Mouse (Mus musculus): ENCODE measurements around the gene Rrm1. TPM values are rescaled to one million over a fixed set of nuclear protein-coding genes. Genes with fewer than 3 reads are reported as not detected.
"Not testable (repeated sequence)": the region's sequence is repeated elsewhere in the genome, so short reads cannot be mapped to it uniquely, and the experiment has no call there.

The Rrm1 gene
- total RNA-seq, 4 experiments from 2014 or later: 8.8 to 13.1 (median 10.9) TPM

DNA sequence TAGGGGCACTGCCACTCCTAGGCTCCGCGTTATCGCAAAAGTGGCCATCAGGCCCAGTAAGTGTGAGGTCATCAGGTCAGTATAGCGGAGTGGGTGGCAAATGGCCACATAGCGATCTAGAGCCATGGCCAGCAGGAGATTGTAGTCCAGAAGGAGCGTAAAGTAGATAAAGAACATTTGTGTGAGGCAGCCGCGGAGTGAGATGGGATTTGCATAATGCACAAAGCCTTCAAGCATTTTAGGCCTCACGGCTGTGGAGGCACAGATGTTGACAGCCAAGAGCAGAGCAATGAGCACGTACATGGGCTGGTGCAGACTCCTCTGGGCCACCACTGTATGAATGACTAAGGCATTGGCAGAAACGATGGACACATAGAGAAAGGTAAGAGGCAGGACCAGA lies 35.9 kb downstream of the Rrm1 start:
- no peak for DNase-seq (ENCODE audit: low spot score)

- DNase-seq (ENCODE audit: low spot score): no peak
These were observed 36.9 kb downstream of the Rrm1 start for GRCm38 (mm10) chr7:102478425-102478824.

GRCm38 (mm10) chr7:102478926-102479325 lies 37.4 kb downstream of the Rrm1 start:
- no peak for DNase-seq (ENCODE audit: low spot score)

GRCm38 (mm10) chr7:102479368-102480078 lies 38.0 kb downstream of the Rrm1 start:
- DNase-seq (ENCODE audit: low spot score): no peak

DNA sequence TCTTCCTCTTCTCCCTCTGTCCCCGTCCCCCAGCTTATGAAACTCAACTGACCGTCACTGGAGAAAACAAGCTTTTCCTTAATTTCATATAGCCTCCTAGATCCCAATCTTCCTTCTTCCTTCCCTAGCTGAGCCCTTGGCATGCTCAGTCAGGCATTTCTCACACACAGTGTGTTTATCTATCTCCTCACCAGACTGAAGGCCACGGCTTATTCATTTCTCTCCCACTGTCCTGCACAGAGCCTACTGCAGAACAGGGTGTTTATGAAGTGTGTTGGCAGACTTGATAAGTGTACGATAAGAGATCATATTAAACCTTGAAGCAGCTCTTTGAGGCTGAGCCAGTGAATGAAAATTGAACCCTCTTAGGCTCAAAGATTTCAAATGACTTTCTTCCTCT lies 39.3 kb downstream of the Rrm1 start:
- DNase-seq (ENCODE audit: low spot score): no peak

DNA sequence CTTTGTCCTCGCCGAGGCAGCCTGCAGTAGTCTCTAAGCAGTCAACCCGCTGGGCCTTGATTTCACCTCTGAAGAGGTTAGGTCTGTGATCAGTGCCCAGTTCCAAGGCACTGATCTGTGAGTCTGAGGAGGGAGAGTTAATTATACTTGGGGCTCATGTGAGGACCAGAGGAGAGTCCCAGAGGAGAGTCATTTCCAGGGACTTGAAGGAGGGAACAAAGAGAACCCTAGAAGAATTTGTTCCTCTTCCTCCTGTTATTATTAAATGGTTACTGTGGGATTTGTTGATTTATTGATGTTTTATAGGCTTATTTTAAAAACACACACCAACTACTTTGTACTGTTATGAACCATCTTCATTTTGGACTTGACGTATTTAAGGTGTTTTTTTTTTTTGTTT lies 40.1 kb downstream of the Rrm1 start, which contains the start of gene Olfr543:
Gene Olfr543, minus strand, starts transcription at position 101 of the 400 bp plus-strand sequence.
- no peak for DNase-seq (ENCODE audit: low spot score)

DNA sequence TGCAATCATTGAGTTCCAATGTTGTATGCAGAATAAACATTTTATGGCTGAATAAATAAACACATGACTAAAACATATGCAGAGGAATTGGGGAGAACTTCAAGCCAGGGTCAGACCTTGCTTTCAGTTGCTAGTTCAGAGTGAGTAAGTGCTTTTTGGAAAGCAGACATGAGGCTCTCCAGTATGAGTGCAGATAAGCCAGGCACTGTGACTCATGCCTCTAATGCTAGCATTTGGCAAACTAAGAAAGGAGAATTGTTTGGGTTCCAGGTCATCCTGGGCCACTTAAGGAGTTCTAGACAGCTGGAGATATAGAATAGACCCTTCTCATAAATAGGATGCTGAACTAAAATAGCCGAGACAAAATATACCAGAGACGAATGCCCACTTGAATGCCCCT lies 42.2 kb downstream of the Rrm1 start:
- DNase-seq (ENCODE audit: low spot score): peak; percentile 13

DNA sequence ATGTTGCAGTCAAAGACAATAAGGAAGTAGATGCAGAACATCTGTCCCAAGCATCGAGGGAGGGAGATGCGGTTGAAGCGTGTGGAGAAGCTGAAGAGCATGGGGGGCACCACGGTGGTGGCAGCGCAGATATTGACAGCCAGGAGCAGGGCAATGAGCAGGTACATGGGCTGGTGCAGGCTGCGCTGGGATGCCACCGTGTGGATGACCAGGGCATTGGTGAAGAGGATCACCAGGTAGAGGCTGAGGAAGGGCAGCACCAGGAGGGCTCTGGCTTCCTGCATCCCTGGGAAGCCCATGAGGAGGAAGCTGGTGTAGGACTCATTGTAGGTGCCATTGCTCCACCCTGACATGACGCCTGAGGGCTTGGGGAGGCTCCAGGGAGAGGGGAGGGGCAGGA lies 43.3 kb downstream of the Rrm1 start:
- DNase-seq (ENCODE audit: low spot score): not testable (repeated sequence)

- DNase-seq (ENCODE audit: low spot score): no peak
These were observed 44.6 kb downstream of the Rrm1 start for GRCm38 (mm10) chr7:102486105-102486504.

GRCm38 (mm10) chr7:102488161-102488560 lies 46.7 kb downstream of the Rrm1 start, which contains the start of gene Olfr544:
Olfr544 (minus strand) TSS chr7:102488313.
- DNase-seq (ENCODE audit: low spot score): no peak

- DNase-seq (ENCODE audit: low spot score): not testable (repeated sequence)
These were observed 52.9 kb downstream of the Rrm1 start for GRCm38 (mm10) chr7:102494416-102494815.

GRCm38 (mm10) chr7:102499473-102499872 lies 58.0 kb downstream of the Rrm1 start, which contains the start of gene Olfr545:
Olfr545 (minus strand) TSS chr7:102499573.
- DNase-seq (ENCODE audit: low spot score): no peak

DNA sequence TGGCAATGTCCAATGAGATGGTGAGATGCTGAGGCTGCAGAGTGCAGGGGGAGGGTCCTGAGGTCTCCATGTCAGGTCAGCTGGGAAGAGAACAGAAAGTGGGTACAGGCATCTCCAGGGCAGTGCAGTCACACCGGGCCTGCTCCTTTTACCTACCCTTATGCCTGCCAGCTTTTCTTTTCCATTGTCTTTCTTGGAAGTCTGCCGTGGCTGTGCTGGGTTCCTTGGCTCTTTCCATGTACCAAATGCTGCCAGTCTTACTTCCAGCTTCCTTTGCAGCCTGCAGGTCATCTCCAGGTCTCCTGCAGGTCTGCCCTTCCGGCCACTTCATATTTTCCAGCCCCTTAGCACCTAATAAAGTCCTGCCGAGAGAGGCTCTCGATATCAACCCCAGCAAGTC lies 60.5 kb downstream of the Rrm1 start:
- DNase-seq (ENCODE audit: low spot score): no peak

GRCm38 (mm10) chr7:102506848-102507247 lies 65.4 kb downstream of the Rrm1 start:
- DNase-seq (ENCODE audit: low spot score): peak; percentile 74

- no peak for DNase-seq (ENCODE audit: low spot score)
These were observed 66.6 kb downstream of the Rrm1 start for GRCm38 (mm10) chr7:102508066-102508465.

GRCm38 (mm10) chr7:102508666-102509065 lies 67.2 kb downstream of the Rrm1 start:
- DNase-seq (ENCODE audit: low spot score): no peak

GRCm38 (mm10) chr7:102509726-102510125 lies 68.2 kb downstream of the Rrm1 start:
- no peak for DNase-seq (ENCODE audit: low spot score)

GRCm38 (mm10) chr7:102511927-102512326 lies 70.4 kb downstream of the Rrm1 start:
- DNase-seq (ENCODE audit: low spot score): no peak

DNA sequence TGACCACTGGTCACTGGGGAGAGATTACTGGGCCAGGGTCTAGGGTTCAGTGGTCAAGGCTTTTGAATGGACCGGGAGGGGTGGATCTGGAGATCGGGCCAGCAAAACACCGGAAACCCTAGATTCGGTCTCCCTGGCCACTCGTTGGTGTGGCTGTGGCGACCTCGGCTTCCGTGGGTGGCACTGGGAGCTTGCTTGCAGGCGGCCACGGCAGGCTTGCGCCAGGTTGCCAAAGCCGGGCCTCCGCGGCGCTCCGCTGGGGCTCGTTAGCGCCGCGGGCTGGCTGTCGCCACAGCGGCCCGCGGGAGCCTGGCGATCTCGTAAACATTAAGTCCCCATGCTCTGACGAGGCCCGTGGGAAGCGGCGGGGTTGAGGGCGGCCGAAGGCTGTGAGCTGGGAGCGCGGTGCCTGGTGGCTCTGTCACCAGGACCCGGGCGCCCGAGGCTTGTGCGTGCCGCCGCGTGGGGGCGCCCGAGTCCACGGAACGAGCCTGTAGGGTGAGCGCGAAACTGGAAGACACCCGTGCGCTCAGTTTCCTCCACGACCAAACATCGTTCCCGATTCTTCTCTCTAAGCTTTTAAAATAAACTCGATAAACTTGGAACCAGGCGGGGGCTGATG lies 71.4 kb downstream of the Rrm1 start:
- DNase-seq (ENCODE audit: low spot score): peak; percentile 70

GRCm38 (mm10) chr7:102514144-102514543 lies 72.6 kb downstream of the Rrm1 start:
- DNase-seq (ENCODE audit: low spot score): no peak

GRCm38 (mm10) chr7:102516261-102517050 lies 75.0 kb downstream of the Rrm1 start:
- no peak for DNase-seq (ENCODE audit: low spot score)

DNA sequence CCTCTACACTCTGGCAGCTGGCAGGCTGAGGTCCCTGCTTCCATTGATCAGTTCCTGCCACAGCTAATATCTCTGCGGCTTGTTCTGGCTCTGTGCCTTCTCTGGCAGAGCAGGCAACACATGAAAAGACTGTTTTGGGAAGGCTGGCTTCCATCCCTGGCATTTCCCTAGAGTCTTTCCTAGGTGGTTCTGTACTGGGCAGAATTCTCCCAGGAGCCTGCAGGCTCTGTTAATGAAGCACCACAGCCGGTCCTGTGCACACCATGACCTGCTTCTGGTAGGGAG lies 75.5 kb downstream of the Rrm1 start:
- no peak for DNase-seq (ENCODE audit: low spot score)
